Mouse (Mus musculus): Measurements from ENCODE around the gene Ptger1. TPM values are rescaled to one million over a fixed set of nuclear protein-coding genes. Genes with fewer than 3 reads are reported as not detected.
A peak's percentile ranks its signal among the peaks of the same experiment; 100 is the strongest.

The Ptger1 gene
- total RNA-seq, 2 experiments from 2014 or later = 0.08 to 0.39 TPM

- intact Hi-C loops (cut with DNase I) = loop anchor here (2.0 to 5.0 kb wide), 2 partner anchors 35 to 232 kb away; partner anchors contain the start of gene Pkn1
- peak; percentile 92 for DNase-seq
- peak overlapping the region; percentile 67 for H3K27ac ChIP-seq
- peak; percentile 98 for TF ChIP-seq CTCF (IDR thresholded peaks at IDR 0.05)
- peak overlapping the region; percentile 8; the same call in 1 of the 2 replicates for H3K4me3 ChIP-seq
These were observed 4.1 kb upstream of the Ptger1 start for GRCm38 (mm10) chr8:83662421-83662826.

- intact Hi-C loops (cut with DNase I) = loop anchor here (5.0 kb wide), 1 partner anchor 33 kb away; the partner anchor contains the start of gene Pkn1
- no peak overlapping the region for H3K4me3 ChIP-seq
- no peak overlapping the region for H3K27ac ChIP-seq
- peak; percentile 22 for DNase-seq
- no peak for TF ChIP-seq CTCF (IDR thresholded peaks at IDR 0.05)
These were observed 2.4 kb upstream of the Ptger1 start for GRCm38 (mm10) chr8:83664096-83664495.

DNA sequence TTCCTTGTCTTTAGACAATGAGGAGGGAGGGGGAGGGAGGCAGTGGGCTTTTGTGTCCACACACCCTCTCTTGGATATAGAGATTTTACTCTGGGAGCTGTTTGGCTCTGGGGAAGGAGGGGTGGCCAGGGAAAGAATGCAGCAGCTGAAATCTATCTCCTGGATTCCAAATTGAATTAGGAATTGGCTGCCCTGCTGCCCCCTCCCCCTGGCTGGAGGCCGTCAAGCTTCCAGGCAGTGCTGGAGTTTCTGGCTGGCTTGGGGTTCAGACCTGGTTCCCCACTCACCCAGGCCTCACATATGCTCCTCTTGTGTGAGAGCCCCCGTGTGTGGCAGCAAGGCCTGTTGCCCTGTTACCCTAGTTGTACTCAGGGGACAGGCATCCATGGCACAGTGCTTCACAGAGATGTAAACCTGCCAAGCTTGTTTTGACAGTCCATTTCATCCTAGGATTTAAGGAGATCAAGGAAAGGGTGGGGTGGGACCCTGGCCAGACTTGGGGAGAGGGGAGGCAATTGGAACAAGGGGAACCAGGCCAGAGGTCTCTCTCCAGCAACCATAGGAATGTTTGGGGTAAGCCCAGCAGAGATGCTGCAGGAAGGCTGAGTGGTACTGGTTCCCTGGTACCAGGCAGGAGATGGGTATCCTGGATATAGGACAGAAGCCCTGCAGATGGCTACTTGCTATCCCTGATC, 1.4 kb upstream of the Ptger1 start:
- H3K27ac ChIP-seq = peak overlapping the region; percentile 3; the same call in 1 of the 2 replicates
- no peak for TF ChIP-seq CTCF (IDR thresholded peaks at IDR 0.05)
- intact Hi-C loops (cut with DNase I) = loop anchor here (5.0 kb wide), 1 partner anchor 32 kb away; the partner anchor contains the start of gene Pkn1

GRCm38 (mm10) chr8:83666866-83667234, 372 bp downstream of the Ptger1 start:
- no peak for TF ChIP-seq CTCF (IDR thresholded peaks at IDR 0.05)
- no peak for DNase-seq
- intact Hi-C loops (cut with DNase I) = no loop called here
- Histone ChIP-seq H3K4me3 (peak overlapping the region; percentile 41; the same call in 1 of the 2 replicates), H3K27ac (peak overlapping the region; percentile 60)

More for the DNA sequence above, 1.4 kb upstream of the Ptger1 start:
- peak; percentile 39 for DNase-seq
- no peak overlapping the region for H3K4me3 ChIP-seq

DNA sequence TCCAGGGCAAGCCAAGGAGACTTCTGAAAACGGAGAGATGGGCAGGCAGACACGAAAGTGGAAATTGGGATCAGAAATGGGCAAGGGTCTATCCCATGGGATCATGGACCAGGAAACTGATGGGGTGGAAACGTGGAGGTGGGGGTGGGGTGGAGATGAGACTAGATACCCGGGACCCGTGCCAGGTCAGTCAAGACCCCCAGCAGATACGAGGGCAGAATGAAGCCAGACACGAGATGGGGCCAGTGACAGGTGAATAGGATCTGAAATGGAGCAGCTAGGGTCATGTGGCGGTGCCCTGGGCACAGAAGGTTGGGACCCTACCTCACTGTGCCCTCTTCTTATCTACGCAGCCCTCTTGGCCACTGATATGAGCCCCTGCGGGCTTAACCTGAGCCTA, 1.0 kb downstream of the Ptger1 start:
- no peak overlapping the region for H3K27ac ChIP-seq
- intact Hi-C loops (cut with DNase I) = no loop called here

DNA sequence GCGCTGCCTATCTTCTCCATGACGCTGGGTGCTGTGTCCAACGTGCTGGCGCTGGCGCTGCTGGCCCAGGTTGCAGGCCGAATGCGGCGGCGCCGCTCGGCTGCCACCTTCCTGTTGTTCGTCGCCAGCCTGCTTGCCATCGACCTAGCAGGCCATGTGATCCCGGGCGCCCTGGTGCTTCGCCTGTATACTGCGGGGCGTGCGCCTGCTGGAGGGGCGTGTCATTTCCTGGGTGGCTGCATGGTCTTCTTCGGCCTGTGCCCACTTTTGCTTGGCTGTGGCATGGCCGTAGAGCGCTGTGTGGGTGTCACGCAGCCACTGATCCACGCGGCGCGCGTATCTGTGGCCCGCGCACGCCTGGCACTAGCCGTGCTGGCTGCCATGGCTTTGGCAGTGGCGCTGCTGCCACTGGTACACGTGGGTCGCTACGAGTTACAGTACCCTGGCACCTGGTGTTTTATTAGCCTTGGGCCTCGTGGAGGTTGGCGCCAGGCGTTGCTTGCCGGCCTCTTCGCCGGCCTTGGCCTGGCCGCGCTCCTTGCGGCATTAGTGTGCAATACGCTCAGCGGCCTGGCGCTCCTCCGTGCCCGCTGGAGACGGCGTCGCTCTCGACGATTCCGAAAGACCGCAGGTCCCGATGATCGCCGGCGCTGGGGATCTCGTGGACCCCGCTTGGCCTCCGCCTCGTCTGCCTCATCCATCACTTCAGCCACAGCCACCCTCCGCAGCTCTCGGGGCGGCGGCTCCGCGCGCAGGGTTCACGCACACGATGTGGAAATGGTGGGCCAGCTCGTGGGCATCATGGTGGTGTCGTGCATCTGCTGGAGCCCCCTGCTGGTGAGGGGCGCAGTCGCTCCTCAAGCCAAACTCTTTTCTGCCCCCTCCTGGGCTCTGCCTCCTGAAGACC, 1.8 kb downstream of the Ptger1 start:
- peak overlapping the region; percentile 41 for H3K27ac ChIP-seq
- peak overlapping the region; percentile 66 for H3K4me3 ChIP-seq
- DNase-seq = peak; percentile 78
- intact Hi-C loops (cut with DNase I) = no loop called here
- peak; percentile 66 for TF ChIP-seq CTCF (IDR thresholded peaks at IDR 0.05)

More for the DNA sequence above, 1.0 kb downstream of the Ptger1 start:
- DNase-seq = no peak
- H3K4me3 ChIP-seq = no peak overlapping the region
- no peak for TF ChIP-seq CTCF (IDR thresholded peaks at IDR 0.05)

DNA sequence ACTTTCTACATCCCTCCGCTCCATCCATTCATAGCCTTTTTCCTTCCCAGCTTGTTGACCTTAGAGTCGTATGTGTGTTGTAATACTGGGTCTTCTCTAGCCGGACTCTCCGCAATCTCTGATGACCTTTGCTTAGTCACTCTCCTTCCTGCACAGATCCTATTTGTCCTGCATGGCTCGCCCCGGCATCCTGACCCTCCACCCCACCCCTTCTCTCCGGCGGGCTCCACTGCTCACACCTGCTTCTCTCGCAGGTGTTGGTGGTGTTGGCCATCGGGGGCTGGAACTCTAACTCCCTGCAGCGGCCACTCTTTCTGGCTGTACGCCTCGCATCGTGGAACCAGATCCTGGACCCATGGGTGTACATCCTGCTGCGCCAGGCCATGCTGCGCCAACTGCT, 2.5 kb downstream of the Ptger1 start:
- intact Hi-C loops (cut with DNase I) = no loop called here
- Histone ChIP-seq H3K4me3 (no peak overlapping the region; the same call in 1 of the 2 replicates), H3K27ac (no peak overlapping the region)
- DNase-seq = peak; percentile 41
- TF ChIP-seq CTCF (IDR thresholded peaks at IDR 0.05) = no peak

GRCm38 (mm10) chr8:83672936-83673335, 6.5 kb downstream of the Ptger1 start:
- intact Hi-C loops (cut with DNase I) = no loop called here
- no peak for TF ChIP-seq CTCF (IDR thresholded peaks at IDR 0.05)
- Histone ChIP-seq H3K4me3 (no peak overlapping the region), H3K27ac (no peak overlapping the region)
- DNase-seq = no peak

- intact Hi-C loops (cut with DNase I) = no loop called here
- TF ChIP-seq CTCF (IDR thresholded peaks at IDR 0.05) = no peak
- Histone ChIP-seq H3K4me3 (no peak overlapping the region), H3K27ac (no peak overlapping the region)
- no peak for DNase-seq
These were observed 8.0 kb downstream of the Ptger1 start for GRCm38 (mm10) chr8:83674497-83674896.

GRCm38 (mm10) chr8:83679866-83680265, 13.4 kb downstream of the Ptger1 start:
- intact Hi-C loops (cut with DNase I) = no loop called here
- Histone ChIP-seq H3K4me3 (no peak overlapping the region), H3K27ac (no peak overlapping the region)
- no peak for DNase-seq
- TF ChIP-seq CTCF (IDR thresholded peaks at IDR 0.05) = no peak

GRCm38 (mm10) chr8:83680603-83681002, 14.1 kb downstream of the Ptger1 start:
- DNase-seq = no peak
- Histone ChIP-seq H3K27ac (no peak overlapping the region), H3K4me3 (no peak overlapping the region)
- intact Hi-C loops (cut with DNase I) = no loop called here
- TF ChIP-seq CTCF (IDR thresholded peaks at IDR 0.05) = no peak

GRCm38 (mm10) chr8:83681099-83681498, 14.6 kb downstream of the Ptger1 start:
- no peak for DNase-seq
- TF ChIP-seq CTCF (IDR thresholded peaks at IDR 0.05) = no peak
- Histone ChIP-seq H3K27ac (no peak overlapping the region), H3K4me3 (no peak overlapping the region)
- intact Hi-C loops (cut with DNase I) = no loop called here

- no peak for TF ChIP-seq CTCF (IDR thresholded peaks at IDR 0.05)
- peak; percentile 18 for DNase-seq
- Histone ChIP-seq H3K27ac (no peak overlapping the region), H3K4me3 (no peak overlapping the region)
- intact Hi-C loops (cut with DNase I) = no loop called here
These were observed 18.0 kb downstream of the Ptger1 start for GRCm38 (mm10) chr8:83684517-83684916.
